Comparison of ENCODE assay signal across 8 mouse cellular contexts in genomic region chr8:84846094-84846721, GRCm38 (mm10). TPM values are rescaled to one million over a fixed set of nuclear protein-coding genes. Genes with fewer than 3 reads are reported as not detected.
DNase-seq lines count a peak whose midpoint lies in the region; ATAC-seq and TF ChIP-seq lines count a peak whose summit lies in the region.

No protein-coding gene starts in this region.

- WGBS in cerebellum, adult 2 months, result under 1% methylated on average over 30 of the region's 30 CpGs
- WGBS in heart, postnatal 0 days, result 0% methylated on average over 30 of the region's 30 CpGs
- WGBS in midbrain, embryonic 10.5 days, result under 1% methylated on average over 30 of the region's 30 CpGs

- no peak for TF ChIP-seq EP300 in heart, postnatal 0 days (IDR thresholded peaks at IDR 0.05; ENCODE audit: low read depth)

- H3K27me3 ChIP-seq in cerebellum, adult 2 months (ENCODE audit: control insufficient read depth, insufficient read depth, low read length), result no peaks in the 10 kb centered on the region
- no peaks in the 10 kb centered on the region for H3K27me3 ChIP-seq in megakaryocyte, embryonic 14.5 days (replicated peaks)
- H3K27me3 ChIP-seq in heart, postnatal 0 days (ENCODE audit: control insufficient read depth, insufficient read depth, low read length), result no peaks in the 10 kb centered on the region
- H3K27me3 ChIP-seq in midbrain, embryonic 10.5 days (ENCODE audit: low read depth, poor library complexity, severe bottlenecking), result no peaks in the 10 kb centered on the region

- no peak for ATAC-seq in megakaryocyte, adult 5-6 weeks (ENCODE audit: poor library complexity, severe bottlenecking)
- ATAC-seq in heart, postnatal 0 days (ENCODE audit: insufficient read depth, low read depth), result peak; percentile 7

- H3K9me3 ChIP-seq in megakaryocyte, embryonic 14.5 days, result no peaks in the 10 kb centered on the region
- no peaks in the 10 kb centered on the region for H3K9me3 ChIP-seq in heart, postnatal 0 days (replicated peaks; ENCODE audit: control insufficient read depth, low read length)
- no peaks in the 10 kb centered on the region for H3K9me3 ChIP-seq in midbrain, embryonic 10.5 days (replicated peaks)

- peaks cover 9% of the 10 kb centered on the region; the same call in 1 of the 2 replicates for H3K4me1 ChIP-seq in cerebellum, adult 2 months (ENCODE audit: control insufficient read depth, insufficient read depth, low read length)
- peaks cover 62% of the 10 kb centered on the region for H3K4me1 ChIP-seq in megakaryocyte, embryonic 14.5 days
- H3K4me1 ChIP-seq in heart, postnatal 0 days (ENCODE audit: control insufficient read depth, insufficient read depth), result peaks cover 17% of the 10 kb centered on the region; the same call in 1 of the 2 replicates
- peaks cover 42% of the 10 kb centered on the region for H3K4me1 ChIP-seq in midbrain, embryonic 10.5 days

- H3K36me3 ChIP-seq in megakaryocyte, embryonic 14.5 days (replicated peaks; ENCODE audit: low read length), result peaks cover 51% of the 10 kb centered on the region
- H3K36me3 ChIP-seq in heart, postnatal 0 days (replicated peaks; ENCODE audit: control insufficient read depth, insufficient read depth, low read length), result peaks cover 42% of the 10 kb centered on the region
- peaks cover 47% of the 10 kb centered on the region for H3K36me3 ChIP-seq in midbrain, embryonic 10.5 days

- peak overlapping the region; percentile 82 for H3K4me3 ChIP-seq in cerebellum, adult 2 months (replicated peaks; ENCODE audit: insufficient read depth, low read depth, low read length)
- peak overlapping the region; percentile 99 for H3K4me3 ChIP-seq in megakaryocyte, embryonic 14.5 days (replicated peaks)
- H3K4me3 ChIP-seq in heart, postnatal 0 days (ENCODE audit: low read depth, low read length), result peak overlapping the region; percentile 72
- H3K4me3 ChIP-seq in midbrain, embryonic 10.5 days, result peak overlapping the region; percentile 94

- peak in 1 of 2 experiments; percentile 57 for DNase-seq in cerebellum, adult 2 months
- no peak for DNase-seq in cerebellum, postnatal 4 days (ENCODE audit: low spot score in 2 of 2)
- no peak for DNase-seq in heart, postnatal 0 days (ENCODE audit: low spot score)
- no peak for DNase-seq in midbrain, embryonic 10.5 days (ENCODE audit: low spot score)
- no peak for DNase-seq in B cell, adult 2 months
- no peak for DNase-seq in urinary bladder, adult 18-20 months (ENCODE audit: low spot score in 2 of 2)

- no peak for TF ChIP-seq CTCF in cerebellum, adult 2 months (IDR thresholded peaks at IDR 0.05; ENCODE audit: borderline replicate concordance, insufficient read depth, low read depth, low read length)
- TF ChIP-seq CTCF in heart, postnatal 0 days (IDR thresholded peaks at IDR 0.05; ENCODE audit: low read depth), result no peak

- H3K27ac ChIP-seq in cerebellum, adult 2 months (ENCODE audit: insufficient read depth, low read length), result peak overlapping the region; percentile 79
- peak overlapping the region; percentile 58 for H3K27ac ChIP-seq in heart, postnatal 0 days (ENCODE audit: low read depth)
- H3K27ac ChIP-seq in midbrain, embryonic 10.5 days (replicated peaks), result peak overlapping the region; percentile 96

- peak overlapping the region; percentile 66 for H3K9ac ChIP-seq in heart, postnatal 0 days (replicated peaks; ENCODE audit: low read depth, low read length)

- no peak for TF ChIP-seq POLR2A in cerebellum, adult 2 months (IDR thresholded peaks at IDR 0.05; ENCODE audit: borderline replicate concordance, insufficient read depth, low read length)

- peak overlapping the region; percentile 67 for H3K4me2 ChIP-seq in heart, postnatal 0 days (ENCODE audit: low read depth, low read length)

RNA-seq across cellular contexts. Expression of gene Calr, which starts 0.5 kb away (rescaled TPM):
- polyA plus RNA-seq in cerebellum, adult 2 months (2012; rRNA removed), result 343 and 394 TPM in 2 replicates
- polyA plus RNA-seq in megakaryocyte, embryonic 14.5 days (2012; ENCODE audit: insufficient read depth, low replicate concordance), result 235 and 510 TPM in 2 replicates
- total RNA-seq in megakaryocyte, adult 5-6 weeks (2015), result 163 and 187 TPM in 2 replicates
- 821 and 830 TPM in 2 replicates for total RNA-seq in megakaryocyte, adult 5-6 weeks (2017)
- 211 and 235 TPM in 2 replicates for total RNA-seq in heart, postnatal 0 days (2014; rRNA removed; ENCODE audit: low replicate concordance)
- polyA plus RNA-seq in heart, postnatal 0 days (2015; fragmentation: Nextera tagmentation; extraction: Ambion mirVana), result 201 and 266 TPM in 2 replicates
- 723 and 798 TPM in 2 replicates for polyA plus RNA-seq in midbrain, embryonic 10.5 days (2016; fragmentation: Nextera tagmentation; extraction: Ambion mirVana)

RNA-seq across cellular contexts. Expression of gene Rad23a, which starts 5.7 kb away (rescaled TPM):
- 117 and 120 TPM in 2 replicates for polyA plus RNA-seq in cerebellum, adult 2 months (2012; rRNA removed)
- polyA plus RNA-seq in megakaryocyte, embryonic 14.5 days (2012; ENCODE audit: insufficient read depth, low replicate concordance), result 338 and 623 TPM in 2 replicates
- 35.6 and 36.9 TPM in 2 replicates for total RNA-seq in megakaryocyte, adult 5-6 weeks (2015)
- 27.6 and 29.5 TPM in 2 replicates for total RNA-seq in megakaryocyte, adult 5-6 weeks (2017)
- total RNA-seq in heart, postnatal 0 days (2014; rRNA removed; ENCODE audit: low replicate concordance), result 89.2 and 126 TPM in 2 replicates
- 111 and 125 TPM in 2 replicates for polyA plus RNA-seq in heart, postnatal 0 days (2015; fragmentation: Nextera tagmentation; extraction: Ambion mirVana)
- 124 and 131 TPM in 2 replicates for polyA plus RNA-seq in midbrain, embryonic 10.5 days (2016; fragmentation: Nextera tagmentation; extraction: Ambion mirVana)

RNA-seq across cellular contexts. Expression of gene Farsa, which starts 10.6 kb away (rescaled TPM):
- 69.9 and 72.0 TPM in 2 replicates for polyA plus RNA-seq in cerebellum, adult 2 months (2012; rRNA removed)
- 30.7 and 64.8 TPM in 2 replicates for polyA plus RNA-seq in megakaryocyte, embryonic 14.5 days (2012; ENCODE audit: insufficient read depth, low replicate concordance)
- 11.6 and 17.3 TPM in 2 replicates for total RNA-seq in megakaryocyte, adult 5-6 weeks (2015)
- total RNA-seq in megakaryocyte, adult 5-6 weeks (2017), result 49.7 and 53.4 TPM in 2 replicates
- total RNA-seq in heart, postnatal 0 days (2014; rRNA removed; ENCODE audit: low replicate concordance), result 38.6 and 40.0 TPM in 2 replicates
- 36.3 and 38.3 TPM in 2 replicates for polyA plus RNA-seq in heart, postnatal 0 days (2015; fragmentation: Nextera tagmentation; extraction: Ambion mirVana)
- polyA plus RNA-seq in midbrain, embryonic 10.5 days (2016; fragmentation: Nextera tagmentation; extraction: Ambion mirVana), result 133 and 139 TPM in 2 replicates

RNA-seq across cellular contexts. Expression of gene Gadd45gip1, which starts 14.9 kb away (rescaled TPM):
- 45.3 and 45.5 TPM in 2 replicates for polyA plus RNA-seq in cerebellum, adult 2 months (2012; rRNA removed)
- 37.4 and 49.3 TPM in 2 replicates for polyA plus RNA-seq in megakaryocyte, embryonic 14.5 days (2012; ENCODE audit: insufficient read depth, low replicate concordance)
- 6.3 and 6.6 TPM in 2 replicates for total RNA-seq in megakaryocyte, adult 5-6 weeks (2015)
- total RNA-seq in megakaryocyte, adult 5-6 weeks (2017), result 13.9 and 20.5 TPM in 2 replicates
- 47.1 and 49.8 TPM in 2 replicates for total RNA-seq in heart, postnatal 0 days (2014; rRNA removed; ENCODE audit: low replicate concordance)
- polyA plus RNA-seq in heart, postnatal 0 days (2015; fragmentation: Nextera tagmentation; extraction: Ambion mirVana), result 48.1 and 50.0 TPM in 2 replicates
- 46.3 and 47.2 TPM in 2 replicates for polyA plus RNA-seq in midbrain, embryonic 10.5 days (2016; fragmentation: Nextera tagmentation; extraction: Ambion mirVana)

RNA-seq across cellular contexts. Expression of gene Dand5, which starts 23.6 kb away (rescaled TPM):
- 16.1 and 16.2 TPM in 2 replicates for polyA plus RNA-seq in cerebellum, adult 2 months (2012; rRNA removed)
- polyA plus RNA-seq in megakaryocyte, embryonic 14.5 days (2012; ENCODE audit: insufficient read depth, low replicate concordance), result 3.1 TPM in 1 of 2 replicates, not detected in the other
- total RNA-seq in megakaryocyte, adult 5-6 weeks (2015), result 1.4 and 2.6 TPM in 2 replicates
- total RNA-seq in megakaryocyte, adult 5-6 weeks (2017), result 0.28 and 4.4 TPM in 2 replicates
- 2.1 and 15.4 TPM in 2 replicates for total RNA-seq in heart, postnatal 0 days (2014; rRNA removed; ENCODE audit: low replicate concordance)
- 6.2 and 8.0 TPM in 2 replicates for polyA plus RNA-seq in heart, postnatal 0 days (2015; fragmentation: Nextera tagmentation; extraction: Ambion mirVana)
- 2.9 and 5.3 TPM in 2 replicates for polyA plus RNA-seq in midbrain, embryonic 10.5 days (2016; fragmentation: Nextera tagmentation; extraction: Ambion mirVana)
